Mouse (Mus musculus) frontal cortex, postnatal 10 days (tissue): ENCODE measurements around the gene Cdh23.
A peak's percentile ranks its signal among the peaks of the same experiment; 100 is the strongest.
"Not testable (repeated sequence)": the region's sequence is repeated elsewhere in the genome, so short reads cannot be mapped to it uniquely, and the experiment has no call there.

Source experiments
- DNase-seq, 2 experiments: peaks; one replicate each; pipeline ENCODE4 v3.0.0; 2022; ENCODE audit warnings: low spot score in 2 of 2, mixed read lengths in 1 of 2

Cdh23 gene

GRCm38 (mm10) chr10:60696390-60696789 is at the start of gene Cdh23:
Cdh23 (minus strand) TSS chr10:60696490.
- no peak for DNase-seq

DNA sequence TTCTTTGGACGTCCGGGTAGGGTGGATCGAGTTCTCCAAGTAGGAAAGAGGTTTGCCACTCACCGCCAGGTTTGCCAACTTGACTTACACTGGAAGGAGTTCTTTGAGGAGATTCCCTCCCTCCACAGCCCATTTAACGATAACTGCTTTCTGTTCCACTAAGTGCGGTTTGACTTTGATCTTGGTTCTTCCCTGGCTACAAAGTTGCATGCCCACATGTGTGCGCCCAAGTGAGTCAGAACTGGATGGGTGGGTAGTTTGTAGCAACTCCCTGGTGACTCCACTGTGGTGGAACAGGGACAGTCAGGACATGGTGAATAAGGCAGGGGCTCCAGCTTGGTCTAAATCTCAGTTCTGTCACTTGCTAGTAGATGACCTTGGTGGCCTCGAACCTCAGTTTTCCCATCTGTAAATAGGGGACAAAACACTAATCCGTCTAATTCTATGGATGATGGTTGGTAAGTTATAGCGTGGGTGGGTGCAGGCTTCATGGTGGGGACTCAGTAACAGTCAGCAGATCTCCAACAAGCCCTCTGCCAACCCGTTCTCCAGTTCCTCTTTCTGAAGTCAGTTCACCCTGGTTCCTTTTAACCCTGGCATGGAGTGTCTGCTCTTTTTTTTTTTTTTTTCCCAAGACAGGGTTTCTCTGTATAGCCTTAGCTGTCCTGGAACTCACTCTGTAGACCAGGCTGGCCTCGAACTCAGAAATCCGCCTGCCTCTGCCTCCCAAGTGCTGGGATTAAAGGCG is 48.4 kb upstream of the Cdh23 start:
- peak in 1 of 2 experiments; percentile 4 for DNase-seq

GRCm38 (mm10) chr10:60743681-60744080 is 47.4 kb upstream of the Cdh23 start:
- no peak for DNase-seq

DNA sequence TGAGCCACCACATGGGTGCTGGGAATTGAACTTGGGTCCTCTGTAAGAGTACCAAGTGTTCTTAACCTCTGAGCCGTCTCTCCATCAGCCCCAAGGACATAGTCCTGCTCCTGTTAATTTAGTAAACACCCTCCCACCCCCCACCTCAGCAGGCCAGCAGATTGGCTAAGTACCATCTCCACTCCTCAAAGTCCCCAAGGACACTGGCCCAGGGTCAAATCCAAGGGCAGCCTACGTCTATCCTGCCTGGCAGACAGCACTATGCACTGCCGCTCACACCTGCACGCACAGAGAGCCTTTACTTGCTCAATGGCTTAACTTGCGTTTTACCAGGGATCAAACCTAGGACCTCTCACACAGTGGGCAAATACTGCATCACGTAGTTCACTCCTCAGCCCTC is 46.7 kb upstream of the Cdh23 start:
- DNase-seq, result no peak

- not testable (repeated sequence) for DNase-seq
These were observed 46.0 kb upstream of the Cdh23 start for GRCm38 (mm10) chr10:60742296-60742695.

- peak in 1 of 2 experiments; percentile 4 for DNase-seq
These were observed 45.1 kb upstream of the Cdh23 start for GRCm38 (mm10) chr10:60741435-60741834.

GRCm38 (mm10) chr10:60739619-60740363 is 43.5 kb upstream of the Cdh23 start:
- peak in 1 of 2 experiments; percentile 41 for DNase-seq

GRCm38 (mm10) chr10:60737886-60738640 is 41.8 kb upstream of the Cdh23 start:
- DNase-seq, result peak in 1 of 2 experiments; percentile 9

- DNase-seq, result no peak
These were observed 41.0 kb upstream of the Cdh23 start for GRCm38 (mm10) chr10:60737169-60737728.

- no peak for DNase-seq
These were observed 39.4 kb upstream of the Cdh23 start for GRCm38 (mm10) chr10:60735737-60736136.

DNA sequence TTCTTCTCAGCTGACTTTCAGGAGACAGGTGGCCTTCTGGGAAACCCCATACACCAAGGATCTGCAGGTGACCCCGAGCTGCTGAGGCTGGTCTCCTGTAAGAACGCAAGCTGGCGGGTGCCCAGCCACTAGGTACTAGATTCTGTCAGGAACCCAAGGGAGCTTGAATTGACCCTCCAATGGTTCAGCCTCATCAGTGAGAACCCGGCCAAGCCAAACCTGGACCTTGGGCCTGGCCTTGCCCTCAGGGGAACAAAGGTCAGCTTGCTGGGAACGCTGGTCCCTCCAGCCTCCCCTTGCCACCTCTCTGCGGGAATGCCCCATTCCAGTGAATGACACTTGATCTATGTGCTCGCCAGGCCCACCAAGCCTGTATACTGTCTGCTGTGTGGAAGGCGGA is 37.2 kb upstream of the Cdh23 start:
- DNase-seq, result no peak

DNA sequence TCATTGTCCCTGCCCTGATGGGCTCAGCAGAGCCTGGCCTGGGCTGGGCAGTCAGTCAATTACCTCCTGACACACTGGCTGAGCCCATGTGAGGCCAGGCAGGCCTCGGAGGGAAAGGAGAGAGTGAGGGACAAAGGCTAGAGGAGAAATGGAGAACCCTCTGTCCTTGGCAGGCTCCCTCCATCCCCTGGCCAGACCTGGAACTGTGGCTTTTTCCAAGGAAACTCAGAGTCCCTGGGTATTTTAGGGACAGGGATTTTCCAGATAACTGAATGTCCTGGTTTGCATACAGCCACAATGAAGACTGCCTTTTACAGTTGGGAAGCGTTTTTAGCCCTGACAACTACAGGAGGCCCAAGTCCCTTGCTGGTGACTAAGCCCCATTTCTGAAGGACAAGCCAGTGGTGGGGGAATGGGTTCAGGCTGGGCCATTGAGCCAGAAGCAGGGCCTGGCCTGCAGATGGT is 36.1 kb upstream of the Cdh23 start:
- no peak for DNase-seq

DNA sequence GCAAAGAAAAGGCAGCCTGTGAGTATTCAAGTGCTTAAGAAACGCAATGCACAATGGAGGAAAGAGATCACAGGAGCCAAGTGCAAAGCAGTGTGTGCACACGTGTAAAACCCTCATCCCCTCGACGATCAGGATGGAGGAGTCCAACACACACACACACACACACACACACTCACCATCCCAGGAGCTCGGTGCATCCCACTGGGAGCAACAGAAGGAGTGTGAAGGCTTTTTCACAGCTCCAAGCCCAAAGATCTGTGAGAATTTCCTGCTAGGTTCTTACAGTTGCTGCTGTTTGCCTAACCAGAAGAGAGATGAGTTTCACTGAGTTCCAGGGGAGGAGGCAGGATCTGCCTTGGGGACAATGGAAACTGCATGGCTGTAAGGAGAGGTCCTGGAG is 35.5 kb upstream of the Cdh23 start:
- no peak for DNase-seq

- no peak for DNase-seq
These were observed 31.0 kb upstream of the Cdh23 start for GRCm38 (mm10) chr10:60727301-60727700.

DNA sequence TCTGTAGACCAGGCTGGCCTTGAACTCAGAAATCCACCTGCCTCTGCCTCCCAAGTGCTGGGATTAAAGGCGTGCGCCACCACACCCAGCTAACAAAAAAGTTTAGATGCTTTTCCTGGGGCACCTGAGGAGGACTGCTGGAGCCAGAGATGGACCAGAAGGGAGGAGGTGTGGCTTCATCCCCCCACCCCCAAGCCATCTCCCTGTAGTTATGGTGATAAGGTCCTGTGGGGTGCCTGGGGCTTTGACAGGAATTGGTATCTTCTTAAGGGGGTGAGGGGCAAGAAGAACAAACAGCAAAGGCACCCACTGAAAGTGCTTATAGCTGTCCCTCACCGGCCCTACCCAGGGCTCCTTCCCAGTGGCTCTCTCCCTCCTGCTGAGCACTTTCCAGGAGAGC is 30.6 kb upstream of the Cdh23 start:
- no peak for DNase-seq

DNA sequence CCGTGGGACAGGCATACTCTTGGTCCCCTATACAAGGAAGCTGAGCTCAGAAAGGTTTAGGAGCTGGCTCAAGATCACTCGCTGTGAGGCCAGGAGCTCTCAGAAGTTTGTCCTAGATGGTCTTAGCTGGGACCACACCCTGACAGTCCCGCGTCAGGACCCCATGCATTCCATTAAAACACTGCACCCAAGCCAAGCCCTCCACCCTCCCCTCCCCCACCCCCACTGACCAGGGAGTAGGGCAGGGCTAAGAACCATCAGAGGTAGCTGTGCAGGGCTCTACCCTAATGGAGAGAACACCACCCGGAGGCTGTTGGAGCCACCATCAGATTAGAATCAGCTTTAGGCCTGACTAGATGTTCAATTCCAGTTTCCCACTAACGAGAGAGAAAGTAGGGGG is 28.2 kb upstream of the Cdh23 start:
- DNase-seq, result no peak

GRCm38 (mm10) chr10:60723345-60723744 is 27.1 kb upstream of the Cdh23 start:
- DNase-seq, result no peak

DNA sequence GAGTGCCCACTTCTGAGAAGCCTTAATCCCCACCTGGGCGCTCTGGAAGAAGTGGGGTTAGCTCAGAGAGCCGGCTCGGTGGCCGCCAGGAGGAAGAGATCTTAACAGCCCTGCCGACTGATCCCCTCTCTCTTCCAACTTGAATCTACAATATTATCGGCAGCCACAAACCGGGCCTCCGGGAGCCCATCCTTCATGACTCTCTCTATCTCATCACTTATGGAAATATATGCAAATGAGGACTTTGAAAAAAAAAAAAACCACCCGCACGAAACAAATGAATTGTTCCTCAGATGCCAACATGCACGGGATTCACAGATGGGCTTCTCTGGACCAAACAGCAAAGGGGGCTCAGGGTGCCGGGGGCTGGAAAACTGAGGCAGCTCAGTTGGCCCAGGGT is 25.4 kb upstream of the Cdh23 start:
- DNase-seq, result no peak

DNA sequence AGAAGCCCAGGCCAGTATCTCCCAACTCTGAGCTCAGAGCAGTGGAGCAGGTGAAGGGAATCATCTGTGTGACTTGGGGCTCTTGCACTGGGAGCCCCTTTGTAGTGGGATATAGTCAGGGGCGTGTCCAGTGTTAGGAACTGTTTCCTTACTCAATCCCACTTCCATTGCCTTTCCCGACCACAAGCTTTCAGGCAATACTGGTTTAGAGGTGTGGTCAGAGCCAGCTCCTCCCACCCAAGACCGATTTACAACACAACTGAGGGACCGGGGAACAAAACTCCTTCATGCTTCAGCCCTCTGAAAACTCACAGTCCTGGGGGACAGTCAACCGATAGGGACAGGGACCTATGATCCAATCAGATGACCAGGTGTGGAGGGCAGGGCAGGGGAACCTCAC is 24.2 kb upstream of the Cdh23 start:
- DNase-seq, result no peak

GRCm38 (mm10) chr10:60718491-60718890 is 22.2 kb upstream of the Cdh23 start:
- DNase-seq, result no peak

- DNase-seq, result no peak
These were observed 20.2 kb upstream of the Cdh23 start for GRCm38 (mm10) chr10:60716449-60716848.

DNA sequence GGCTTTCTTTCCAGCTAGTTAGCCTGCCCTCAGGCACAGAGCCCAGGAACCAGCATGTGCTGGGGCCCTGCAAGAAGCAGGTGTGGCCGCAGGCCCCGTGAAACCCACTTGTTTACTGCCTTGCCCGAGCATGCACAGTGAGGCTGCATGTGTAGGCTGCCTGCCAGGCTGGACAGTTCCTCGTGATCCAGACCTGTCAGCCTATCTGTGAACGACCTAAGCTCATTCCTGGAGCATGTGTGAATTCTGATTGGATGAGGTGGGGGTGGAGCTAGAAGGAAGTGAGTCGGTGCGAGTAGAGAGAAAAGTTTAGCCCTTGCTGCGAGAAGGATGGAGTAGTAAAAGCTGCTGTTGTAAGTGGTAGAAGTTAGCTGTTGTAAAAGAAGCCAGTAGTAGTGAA is 16.0 kb upstream of the Cdh23 start:
- DNase-seq, result not testable (repeated sequence)
